Mouse (Mus musculus) megakaryocyte, embryonic 14.5 days (primary cell): ENCODE results near the gene Crocc2.

Experiments
- FLI1 ChIP-seq: IDR thresholded peaks from 2 replicates; pipeline ENCODE4 v1.6.1; 2012; ENCODE audit warnings: low read length, inconsistent platforms, mixed read lengths
- GATA1 ChIP-seq: IDR thresholded peaks from 3 replicates; pipeline ENCODE4 v1.6.1; 2012; ENCODE audit warnings: mixed read lengths, low read length, inconsistent platforms, borderline replicate concordance

DNA sequence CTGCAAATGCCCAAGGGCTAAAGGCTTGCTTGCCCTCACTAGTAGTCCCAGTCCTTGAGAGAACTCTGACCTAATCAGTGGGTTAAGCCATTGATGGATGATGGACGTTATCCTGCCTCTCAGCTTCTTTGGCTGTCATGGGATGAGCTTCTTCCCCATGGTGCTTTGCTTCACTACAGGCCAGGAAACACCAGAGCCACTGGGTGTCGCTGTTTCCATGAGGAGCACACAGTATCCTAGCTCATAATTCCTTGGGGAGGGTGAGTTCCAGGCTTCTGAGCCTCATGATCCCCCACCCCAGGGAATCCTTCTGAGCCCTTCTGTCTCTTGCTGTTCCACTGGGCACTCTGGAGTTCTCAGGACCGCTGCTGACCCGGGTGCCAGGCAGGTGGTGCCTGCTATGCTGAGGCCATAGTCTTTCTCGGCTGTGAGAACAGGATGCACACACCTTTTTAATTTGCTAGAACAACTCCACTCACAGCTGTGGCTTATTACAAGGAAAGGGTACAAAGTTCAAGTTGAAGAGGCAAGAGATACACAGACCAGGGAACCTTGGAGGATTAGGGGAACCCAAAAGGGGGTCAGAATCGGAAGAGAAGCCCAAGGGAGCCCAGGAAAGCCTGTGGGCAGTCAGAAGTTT lies 39.7 kb upstream of the Crocc2 start:
- TF ChIP-seq GATA1: no peak
- TF ChIP-seq FLI1: no peak
